Mouse (Mus musculus): ENCODE measurements around the gene Krtap4-2.
"Not testable (repeated sequence)": the region's sequence is repeated elsewhere in the genome, so short reads cannot be mapped to it uniquely, and the experiment has no call there.

GRCm38 (mm10) chr11:99597742-99598141 lies 37.1 kb downstream of the Krtap4-2 start, which contains the start of gene Krtap9-3:
- TF ChIP-seq POLR2A (IDR thresholded peaks at IDR 0.05; ENCODE audit: low read depth, low read length); CTCF (IDR thresholded peaks at IDR 0.05; ENCODE audit: borderline replicate concordance, insufficient read depth, low read length): not testable (repeated sequence)
